Mouse (Mus musculus) kidney, postnatal 0 days (tissue): ENCODE data around the gene Nrde2. TPM values are rescaled to one million over a fixed set of nuclear protein-coding genes. Genes with fewer than 3 reads are reported as not detected.

ENCODE experiments used
- ATAC-seq: fragments of 200-750 bp; cut with Nextera tagmentation; replicated peaks from 2 replicates; pipeline ENCODE4 v1.8.0; 2017; ENCODE audit warnings: low read depth, moderate number of reproducible peaks, moderate TSS enrichment, moderate library complexity; ENCODE audit not compliant: low FRiP score
- DNase-seq: peaks from one replicate; pipeline ENCODE4 v3.0.0-alpha.2; 2016; ENCODE audit warnings: low spot score
- H3K27ac ChIP-seq: fragments of 300-500 bp; sonication (generic); 2 replicates; pipeline ENCODE4 v1.5.1; 2014; ENCODE audit warnings: mild to moderate bottlenecking
- H3K27me3 ChIP-seq: fragments of 300-500 bp; sonication (generic); 2 replicates; pipeline ENCODE4 v1.6.1; 2014; ENCODE audit warnings: low read length, mixed read lengths; ENCODE audit not compliant: insufficient read depth
- H3K36me3 ChIP-seq: fragments of 300-500 bp; sonication (generic); 2 replicates; pipeline ENCODE4 v1.6.1; 2014; ENCODE audit warnings: low read length, mixed read lengths; ENCODE audit not compliant: insufficient read depth
- H3K4me1 ChIP-seq: fragments of 300-500 bp; sonication (generic); replicated peaks from 2 replicates; pipeline ENCODE4 v1.6.1; 2014; ENCODE audit warnings: antibody characterized with exemption, low read length, mixed read lengths; ENCODE audit not compliant: insufficient read depth
- H3K4me2 ChIP-seq: fragments of 300-500 bp; sonication (generic); 2 replicates; pipeline ENCODE4 v1.6.1; 2014; ENCODE audit warnings: mild to moderate bottlenecking, low read length, moderate library complexity, mixed read lengths
- H3K4me3 ChIP-seq: fragments of 300-500 bp; sonication (generic); replicated peaks from 2 replicates; pipeline ENCODE4 v1.5.1; 2014; ENCODE audit warnings: low read depth, low read length
- H3K9ac ChIP-seq: fragments of 300-500 bp; sonication (generic); 2 replicates; pipeline ENCODE4 v1.6.1; 2014; ENCODE audit warnings: low read depth, low read length
- H3K9me3 ChIP-seq: fragments of 300-500 bp; sonication (generic); replicated peaks from 2 replicates; pipeline ENCODE4 v1.6.1; 2016; ENCODE audit warnings: low read length, inconsistent platforms, mixed read lengths
- CTCF ChIP-seq: IDR thresholded peaks from 2 replicates; pipeline ENCODE4 v1.5.1; 2016; ENCODE audit warnings: antibody characterized with exemption, low read depth, mild to moderate bottlenecking, moderate library complexity
- WGBS: fragments of 180-500 bp; shearing (Covaris S2); extraction: QIAGEN DNeasy Blood & Tissue Kit; methylation state at CpG from one replicate; pipeline ENCODE4 v1.1.7; 2014; 5-methylcytosine and 5-hydroxymethylcytosine counted together
- polyA plus RNA-seq: library from polyadenylated mRNA; unstranded; fragments of >200 nt; fragmentation: Nextera tagmentation; extraction: Ambion mirVana; gene quantifications from 2 replicates; pipeline ENCODE4 v1.2.1, GENCODE M21; 2015

Nrde2 gene
- polyA plus RNA-seq, 1 experiment from 2014 or later, result 17.2 TPM

DNA sequence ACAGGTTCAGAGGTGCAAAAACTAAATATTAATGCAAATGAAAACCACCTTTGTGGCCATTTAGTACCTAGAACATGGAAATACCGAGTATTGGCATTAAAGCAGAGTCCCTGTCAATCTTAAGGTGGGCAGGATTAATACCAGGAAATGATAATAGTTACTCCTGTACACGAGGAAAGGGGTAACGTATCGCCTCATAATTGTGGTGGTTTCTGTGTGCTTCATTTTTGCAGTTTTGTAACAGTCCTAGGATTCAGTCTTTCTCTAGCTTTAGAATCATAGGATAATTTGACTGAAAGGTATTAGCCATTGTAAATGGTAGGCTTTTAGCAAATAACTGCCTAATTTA lies 41.9 kb upstream of the Nrde2 start:
- H3K4me2 ChIP-seq, result peak overlapping the region; percentile 88

DNA sequence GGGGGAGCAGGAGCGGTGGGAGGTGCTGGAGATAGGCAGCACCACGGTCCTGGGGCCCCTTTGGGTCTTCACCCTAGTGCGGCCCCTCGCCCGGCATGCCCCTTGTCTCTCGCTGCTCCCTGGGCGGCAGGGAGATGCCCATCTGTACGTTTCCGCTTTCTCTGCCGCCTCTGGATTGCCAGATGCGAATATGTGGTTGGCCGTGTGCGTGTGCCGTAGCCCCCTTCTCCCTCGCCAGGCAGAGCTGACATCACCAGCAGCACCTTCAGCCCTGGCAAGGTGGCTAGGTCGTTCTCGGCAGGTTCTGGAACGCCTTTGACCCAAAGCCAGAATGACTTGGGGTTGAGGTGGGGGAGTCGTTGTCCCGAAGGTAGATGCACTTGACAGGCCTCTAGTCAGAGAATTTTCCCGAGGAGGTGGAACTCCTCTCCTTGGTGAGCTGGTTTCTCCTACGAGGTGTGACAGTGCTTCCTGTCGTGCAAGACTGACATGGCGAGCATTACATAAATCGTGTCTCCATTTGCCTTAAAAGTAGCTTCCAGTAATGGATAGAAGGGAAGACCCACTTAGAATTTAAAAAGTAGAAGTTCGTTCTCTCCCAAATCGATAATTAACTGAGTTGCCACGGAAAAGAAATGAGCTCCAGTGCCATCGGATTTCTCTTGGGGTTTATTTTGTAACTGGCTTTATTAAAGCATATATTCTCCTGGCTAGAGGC lies 41.4 kb upstream of the Nrde2 start:
- Histone ChIP-seq H3K4me3 (peak overlapping the region; percentile 92), H3K27me3 (no peaks in the 10 kb centered on the region), H3K4me2 (peak overlapping the region; percentile 88), H3K9ac (peak overlapping the region; percentile 85), H3K36me3 (peaks cover 30% of the 10 kb centered on the region), H3K9me3 (no peaks in the 10 kb centered on the region), H3K4me1 (peaks cover 4% of the 10 kb centered on the region; the same call in 1 of the 2 replicates), H3K27ac (peak overlapping the region; percentile 88)
- DNase-seq (peak; percentile 47), ATAC-seq (no peak; the same call in 1 of the 2 replicates)
- TF ChIP-seq CTCF, result no peak
- 5% methylated on average over 29 of the region's 29 CpGs for WGBS

More for the DNA sequence above, 41.9 kb upstream of the Nrde2 start:
- Histone ChIP-seq H3K4me3 (peak overlapping the region; percentile 92), H3K27ac (no peak overlapping the region), H3K9ac (no peak overlapping the region), H3K4me1 (peaks cover 4% of the 10 kb centered on the region; the same call in 1 of the 2 replicates), H3K36me3 (peaks cover 35% of the 10 kb centered on the region), H3K27me3 (no peaks in the 10 kb centered on the region), H3K9me3 (no peaks in the 10 kb centered on the region)
- ATAC-seq (no peak), DNase-seq (no peak)
- TF ChIP-seq CTCF, result no peak
- WGBS, result 30% methylated on average over 4 of the region's 4 CpGs

DNA sequence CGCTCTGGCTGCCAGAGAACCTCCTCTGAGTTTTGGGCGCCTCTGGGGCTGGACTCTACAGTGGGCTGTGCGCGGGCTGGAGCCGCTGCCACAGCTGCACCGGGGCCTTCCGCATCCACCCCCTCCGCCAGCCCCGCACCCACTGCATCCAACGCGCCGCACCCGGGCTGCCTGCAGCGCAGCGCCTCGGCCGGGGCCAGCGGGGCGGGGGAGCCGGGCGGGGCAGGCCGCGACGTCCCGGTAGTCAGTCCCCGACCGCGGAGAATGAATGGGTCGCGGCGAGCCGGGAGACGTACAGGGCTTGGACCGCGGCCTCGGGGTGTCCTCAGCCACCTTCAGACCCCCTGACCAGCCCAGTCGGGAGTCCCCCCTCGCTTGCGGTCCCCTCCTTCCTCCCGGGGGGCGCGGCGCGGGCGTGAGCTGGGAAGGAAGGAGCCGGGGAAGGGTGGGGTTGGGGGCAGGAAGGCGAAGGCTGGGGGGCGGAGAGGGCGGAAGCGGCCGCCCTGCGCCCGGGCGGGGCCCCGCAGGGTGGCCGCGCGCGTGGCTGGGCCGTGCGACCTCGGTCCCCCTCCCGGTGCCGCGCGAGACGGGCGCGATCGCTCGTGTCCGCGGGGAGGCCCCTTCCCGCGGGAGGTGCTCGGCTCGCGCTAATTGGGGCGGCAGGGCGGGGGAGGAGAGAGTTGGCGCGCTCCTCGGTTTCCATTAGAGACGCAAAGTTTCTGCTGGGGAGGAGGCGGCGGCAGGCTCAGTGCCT lies 40.6 kb upstream of the Nrde2 start:
- H3K4me3 ChIP-seq, result peak overlapping the region; percentile 92
- H3K4me1 ChIP-seq, result peaks cover 4% of the 10 kb centered on the region; the same call in 1 of the 2 replicates
- peaks cover 23% of the 10 kb centered on the region for H3K36me3 ChIP-seq
- peak overlapping the region; percentile 85 for H3K9ac ChIP-seq
- no peaks in the 10 kb centered on the region for H3K27me3 ChIP-seq
- ATAC-seq (peak; percentile 63), DNase-seq (peak; percentile 58)
- no peaks in the 10 kb centered on the region for H3K9me3 ChIP-seq
- TF ChIP-seq CTCF, result no peak
- peak overlapping the region; percentile 88 for H3K4me2 ChIP-seq
- WGBS, result 1% methylated on average over 73 of the region's 86 CpGs
- H3K27ac ChIP-seq, result peak overlapping the region; percentile 88

DNA sequence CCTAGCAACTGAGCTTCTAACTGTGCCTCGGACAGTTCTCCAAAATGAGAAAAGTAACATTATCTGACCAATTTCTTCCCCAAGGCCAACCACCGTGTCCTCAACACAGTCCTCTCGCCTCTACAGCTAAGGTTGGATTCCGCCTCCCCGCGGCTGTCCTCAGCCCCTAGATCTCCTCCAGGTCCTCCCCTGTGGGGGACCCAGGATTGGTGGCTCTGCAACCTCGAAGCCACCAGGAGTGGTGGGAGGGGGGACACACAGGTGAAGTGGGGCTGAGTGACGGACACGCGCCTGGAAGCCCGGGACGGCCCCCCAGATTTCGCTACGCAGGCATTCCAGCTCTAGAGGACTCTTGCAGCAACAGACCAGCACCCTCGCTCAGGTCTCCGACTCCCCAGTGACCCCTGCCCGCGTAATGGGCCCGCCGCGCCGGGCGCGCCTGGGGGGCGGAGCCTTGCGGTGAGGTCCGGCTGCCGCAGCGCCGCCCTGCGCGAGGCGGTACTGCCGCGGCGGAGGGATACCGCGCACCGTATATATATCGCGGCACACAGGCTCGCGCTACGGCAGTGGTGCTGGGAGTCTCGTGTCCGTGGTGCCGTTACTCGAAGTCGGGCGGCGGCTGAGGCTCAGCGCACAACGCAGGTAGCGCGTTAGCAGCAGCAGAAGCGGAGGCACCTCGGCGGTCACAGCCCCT lies 39.7 kb upstream of the Nrde2 start, which contains the start of gene Calm1:
Gene Calm1 (plus strand): TSS at position 469 of the 694 bp plus-strand sequence.
- ATAC-seq (peak; percentile 91), DNase-seq (peak; percentile 94)
- H3K4me2 ChIP-seq, result peak within 1 kb of the TSS; percentile 88
- under 1% methylated on average over 57 of the region's 58 CpGs for WGBS
- no peaks in the 10 kb centered on the region for H3K27me3 ChIP-seq
- H3K9me3 ChIP-seq, result no peaks in the 10 kb centered on the region
- TF ChIP-seq CTCF, result no peak; the same call in 1 of the 2 replicates
- peak within 1 kb of the TSS; percentile 85 for H3K9ac ChIP-seq
- H3K27ac ChIP-seq, result peak within 1 kb of the TSS; percentile 88
- peaks cover 14% of the 10 kb centered on the region for H3K36me3 ChIP-seq
- H3K4me1 ChIP-seq, result peaks cover 4% of the 10 kb centered on the region; the same call in 1 of the 2 replicates
- H3K4me3 ChIP-seq, result peak within 1 kb of the TSS; percentile 92

DNA sequence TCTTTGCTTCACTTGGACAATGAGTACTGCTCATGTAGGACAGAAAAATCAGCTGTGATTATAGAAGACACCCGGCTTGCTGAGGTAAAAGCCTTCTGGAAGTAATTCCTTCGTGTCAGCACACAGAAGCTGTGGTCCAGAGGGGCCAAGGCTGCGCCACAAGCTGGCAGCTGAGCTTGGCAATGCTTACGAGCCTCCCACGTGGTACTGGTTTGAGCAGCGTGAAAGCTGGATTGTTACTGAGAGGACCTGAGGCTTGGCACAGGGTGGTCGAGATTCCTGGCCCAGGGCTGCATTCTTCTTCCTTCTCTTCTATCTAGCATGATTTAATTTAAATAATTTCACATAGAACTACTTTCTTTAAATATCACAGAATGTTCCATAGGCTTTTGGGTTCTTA lies 37.3 kb upstream of the Nrde2 start:
- H3K4me3 ChIP-seq, result no peak overlapping the region
- no peak overlapping the region for H3K27ac ChIP-seq
- TF ChIP-seq CTCF, result no peak
- no peaks in the 10 kb centered on the region for H3K27me3 ChIP-seq
- no peaks in the 10 kb centered on the region for H3K9me3 ChIP-seq
- H3K36me3 ChIP-seq, result no peaks in the 10 kb centered on the region
- H3K4me1 ChIP-seq, result no peaks in the 10 kb centered on the region
- ATAC-seq (no peak), DNase-seq (no peak)
- H3K4me2 ChIP-seq, result no peak overlapping the region
- WGBS, result 70% methylated on average over 7 of the region's 7 CpGs
- no peak overlapping the region for H3K9ac ChIP-seq

DNA sequence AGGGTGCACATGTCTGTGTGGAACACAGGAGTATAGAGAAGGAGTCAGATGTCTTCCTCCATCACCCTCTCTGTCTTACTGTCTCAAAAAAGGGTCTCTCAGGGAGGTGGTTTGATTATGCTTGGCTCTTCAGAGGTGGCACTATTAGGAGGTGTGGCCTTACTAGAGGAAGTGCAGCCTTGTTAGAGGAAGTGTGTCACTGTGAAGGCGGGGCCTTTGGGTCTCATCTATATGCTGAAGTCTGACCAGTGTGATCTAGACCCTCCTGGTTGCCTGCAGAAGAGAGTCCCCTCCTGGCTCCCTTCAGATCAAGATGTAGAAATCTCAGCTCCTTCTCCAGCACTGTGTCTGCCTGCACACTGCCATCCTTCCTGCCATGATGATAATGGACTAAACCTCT lies 34.7 kb upstream of the Nrde2 start:
- no peaks in the 10 kb centered on the region for H3K36me3 ChIP-seq
- 86% methylated on average over 1 of the region's 1 CpGs for WGBS
- H3K4me1 ChIP-seq, result no peaks in the 10 kb centered on the region
- no peaks in the 10 kb centered on the region for H3K9me3 ChIP-seq
- no peak overlapping the region for H3K9ac ChIP-seq
- no peak for TF ChIP-seq CTCF
- H3K4me3 ChIP-seq, result no peak overlapping the region
- DNase-seq, result no peak
- H3K27ac ChIP-seq, result no peak overlapping the region
- H3K27me3 ChIP-seq, result no peaks in the 10 kb centered on the region
- ATAC-seq, result no peak
- no peak overlapping the region for H3K4me2 ChIP-seq
